Comparison of ENCODE assay signal across 16 mouse cellular contexts in the genomic region with DNA sequence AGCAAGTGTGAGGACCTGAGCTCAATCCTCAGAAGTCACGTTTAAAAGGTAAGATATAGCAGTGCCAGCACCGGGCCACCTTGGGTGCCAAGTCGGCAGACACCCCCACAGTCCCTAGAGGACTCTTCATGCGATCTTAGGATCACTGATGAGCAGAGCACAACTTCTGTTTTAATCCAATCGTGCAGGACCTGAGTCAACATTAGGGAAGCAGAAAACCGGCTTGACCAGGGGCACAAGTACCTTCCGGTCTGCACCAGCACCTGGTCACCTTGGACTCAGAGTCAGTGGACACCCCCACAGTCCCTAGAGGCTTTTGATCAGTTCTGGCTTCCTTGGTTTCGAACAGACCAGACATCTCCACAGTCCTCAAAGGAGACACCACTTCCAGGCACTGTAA.
"Had no signal": no experiment of that assay in that cellular context is flagged by ENCODE, and none has a peak within 500 bp of the region (broad histone marks: within the 10 kb centered on the region; RNA-seq: fewer than 3 reads in every experiment).

No protein-coding gene starts in this region.

- H3K27me3 ChIP-seq: megakaryocyte, embryonic 14.5 days; midbrain, embryonic 13.5 days; midbrain, embryonic 15.5 days; neural tube, embryonic 12.5 days; stomach, embryonic 15.5 days had no signal

- ATAC-seq: liver, postnatal 0 days; midbrain, embryonic 13.5 days; midbrain, embryonic 15.5 days had no signal

- H3K9ac ChIP-seq: liver, embryonic 15.5 days; liver, postnatal 0 days; lung, embryonic 14.5 days; midbrain, embryonic 13.5 days; midbrain, embryonic 15.5 days; neural tube, embryonic 12.5 days; stomach, embryonic 15.5 days had no signal

- H3K4me3 ChIP-seq: liver, embryonic 15.5 days; megakaryocyte, embryonic 14.5 days; midbrain, embryonic 13.5 days; midbrain, embryonic 15.5 days; neural tube, embryonic 12.5 days; stomach, embryonic 15.5 days had no signal

- H3K27ac ChIP-seq: liver, embryonic 15.5 days; macrophage; midbrain, embryonic 13.5 days; midbrain, embryonic 15.5 days; neural tube, embryonic 12.5 days; stomach, embryonic 15.5 days; stomach, postnatal 0 days had no signal

- H3K9me3 ChIP-seq: liver, embryonic 15.5 days; midbrain, embryonic 13.5 days; midbrain, embryonic 15.5 days; neural tube, embryonic 12.5 days; stomach, embryonic 15.5 days had no signal

- H3K36me3 ChIP-seq: liver, embryonic 15.5 days; midbrain, embryonic 13.5 days; midbrain, embryonic 15.5 days; neural tube, embryonic 12.5 days; stomach, embryonic 15.5 days had no signal

- DNase-seq: liver, postnatal 0 days; lung, embryonic 14.5 days; lung, postnatal 14 days; right cerebral cortex, postnatal 14 days; thymus, adult 2 months; thymus, postnatal 25 days; thymus, postnatal 4 days had no signal

- H3K4me2 ChIP-seq: liver, embryonic 15.5 days; lung, embryonic 14.5 days; midbrain, embryonic 11.5 days; midbrain, embryonic 13.5 days; midbrain, embryonic 15.5 days; neural tube, embryonic 12.5 days; stomach, embryonic 15.5 days had no signal
